Mouse (Mus musculus) liver, adult 2 months (tissue): ENCODE results near the gene Stat1. TPM values are rescaled to one million over a fixed set of nuclear protein-coding genes. Genes with fewer than 3 reads are reported as not detected.

ENCODE experiments used
- DNase-seq: peaks from one replicate; pipeline ENCODE4 v3.0.0-alpha.2; 2011; ENCODE audit warnings: low read depth, low spot score; ENCODE audit errors: extremely low read depth
- H3K27ac ChIP-seq: fragments of 200-500 bp; replicated peaks from 2 replicates; pipeline ENCODE4 v1.5.1; 2012; ENCODE audit warnings: low read depth, mild to moderate bottlenecking, control low read depth, inconsistent platforms, low read length; ENCODE audit not compliant: insufficient read depth
- H3K27me3 ChIP-seq: fragments of 200-500 bp; 2 replicates; pipeline ENCODE4 v1.6.1; 2012; ENCODE audit warnings: mild to moderate bottlenecking, moderate library complexity, low read length, inconsistent platforms; ENCODE audit not compliant: control insufficient read depth, insufficient read depth
- H3K36me3 ChIP-seq: fragments of 200-500 bp; 2 replicates; pipeline ENCODE4 v1.6.1; 2012; ENCODE audit warnings: low read length, inconsistent platforms; ENCODE audit not compliant: control insufficient read depth, insufficient read depth
- H3K4me1 ChIP-seq: fragments of 200-500 bp; 2 replicates; pipeline ENCODE4 v1.6.1; 2011; ENCODE audit warnings: low read length; ENCODE audit not compliant: control insufficient read depth, insufficient read depth
- H3K4me3 ChIP-seq: fragments of 200-500 bp; 2 replicates; pipeline ENCODE4 v1.5.1; 2011; ENCODE audit warnings: low read depth, mild to moderate bottlenecking, control low read depth, low read length, moderate library complexity; ENCODE audit not compliant: insufficient read depth
- H3K79me2 ChIP-seq: fragments of 200-500 bp; 2 replicates; pipeline ENCODE4 v1.6.1; 2012; ENCODE audit warnings: inconsistent platforms, mild to moderate bottlenecking, low read length, moderate library complexity; ENCODE audit not compliant: control insufficient read depth, insufficient read depth
- H3K9ac ChIP-seq: fragments of 200-500 bp; 2 replicates; pipeline ENCODE4 v1.6.1; 2012; ENCODE audit warnings: low read depth, mild to moderate bottlenecking, control low read depth, inconsistent platforms, low read length
- CTCF ChIP-seq: fragments of 200-500 bp; IDR thresholded peaks from 2 replicates; pipeline ENCODE4 v1.5.1; 2011; ENCODE audit warnings: low read depth, low read length, control low read depth
- POLR2A ChIP-seq: fragments of 200-500 bp; IDR thresholded peaks from 2 replicates; pipeline ENCODE4 v1.6.1; 2011; ENCODE audit warnings: low read length, control low read depth; ENCODE audit not compliant: insufficient read depth; ENCODE audit errors: extremely low read depth
- WGBS: fragments of 180-500 bp; shearing (Covaris S2); methylation state at CpG from one replicate; pipeline ENCODE4 v1.1.7; 2018; 5-methylcytosine and 5-hydroxymethylcytosine counted together
- polyA plus RNA-seq: library from polyadenylated mRNA; depleted of rRNA; stranded (reverse); fragments of >200 nt; gene quantifications from 2 replicates; pipeline ENCODE4 v1.2.3, GENCODE M21; 2012
- total RNA-seq: library from RNA; depleted of rRNA; stranded (reverse); fragments of >200 nt; gene quantifications from 2 replicates; pipeline ENCODE4 v1.2.3, GENCODE M21; 2014

The Stat1 gene
- total and polyA plus RNA-seq, 2 experiments = 54.3 to 87.4 TPM

GRCm38 (mm10) chr1:52113067-52113665, 6.1 kb upstream of the Stat1 start:
- no peaks in the 10 kb centered on the region for H3K27me3 ChIP-seq
- H3K36me3 ChIP-seq = no peaks in the 10 kb centered on the region
- WGBS = 20% methylated on average over 7 of the region's 7 CpGs
- H3K27ac ChIP-seq = peak overlapping the region; percentile 50
- peak overlapping the region; percentile 57 for H3K4me3 ChIP-seq
- DNase-seq = no peak
- H3K79me2 ChIP-seq = no peaks in the 10 kb centered on the region
- peaks cover 4% of the 10 kb centered on the region; the same call in 1 of the 2 replicates for H3K4me1 ChIP-seq
- TF ChIP-seq POLR2A (no peak), CTCF (no peak)
- H3K9ac ChIP-seq = peak overlapping the region; percentile 65

GRCm38 (mm10) chr1:52113666-52114069, 5.6 kb upstream of the Stat1 start:
- Histone ChIP-seq H3K36me3 (no peaks in the 10 kb centered on the region), H3K79me2 (no peaks in the 10 kb centered on the region), H3K4me1 (peaks cover 8% of the 10 kb centered on the region; the same call in 1 of the 2 replicates), H3K4me3 (peak overlapping the region; percentile 57), H3K27ac (peak overlapping the region; percentile 50), H3K9ac (peak overlapping the region; percentile 65), H3K27me3 (no peaks in the 10 kb centered on the region)
- peak; percentile 85 for DNase-seq
- TF ChIP-seq POLR2A (0 out of 2 replicates have a peak, but pooled peaks have one; percentile 29), CTCF (peak; percentile 90)
- WGBS = under 1% methylated on average over 32 of the region's 32 CpGs

- TF ChIP-seq POLR2A = no peak
- no peak for TF ChIP-seq CTCF
- peaks cover 14% of the 10 kb centered on the region for H3K4me1 ChIP-seq
- no peak for DNase-seq
- H3K79me2 ChIP-seq = no peaks in the 10 kb centered on the region; the same call in 1 of the 2 replicates
- H3K36me3 ChIP-seq = peaks cover 2% of the 10 kb centered on the region; the same call in 1 of the 2 replicates
- 91% methylated on average over 3 of the region's 3 CpGs for WGBS
- no peak overlapping the region for H3K9ac ChIP-seq
- no peaks in the 10 kb centered on the region for H3K27me3 ChIP-seq
- peak overlapping the region; percentile 46 for H3K27ac ChIP-seq
- H3K4me3 ChIP-seq = no peak overlapping the region
Observed at GRCm38 (mm10) chr1:52116441-52116840, 2.8 kb upstream of the Stat1 start.

GRCm38 (mm10) chr1:52117777-52118176, 1.5 kb upstream of the Stat1 start:
- Histone ChIP-seq H3K79me2 (peaks cover 2% of the 10 kb centered on the region; the same call in 1 of the 2 replicates), H3K27me3 (no peaks in the 10 kb centered on the region), H3K9ac (no peak overlapping the region), H3K4me3 (no peak overlapping the region), H3K36me3 (peaks cover 9% of the 10 kb centered on the region; the same call in 1 of the 2 replicates), H3K27ac (no peak overlapping the region), H3K4me1 (peaks cover 14% of the 10 kb centered on the region)
- TF ChIP-seq CTCF (no peak), POLR2A (no peak)
- DNase-seq = no peak
- 96% methylated on average over 1 of the region's 1 CpGs for WGBS

GRCm38 (mm10) chr1:52119691-52120090, 451 bp downstream of the Stat1 start:
- H3K79me2 ChIP-seq = peaks cover 2% of the 10 kb centered on the region; the same call in 1 of the 2 replicates
- H3K4me1 ChIP-seq = peaks cover 12% of the 10 kb centered on the region
- peaks cover 24% of the 10 kb centered on the region for H3K36me3 ChIP-seq
- H3K27me3 ChIP-seq = no peaks in the 10 kb centered on the region
- H3K27ac ChIP-seq = peak overlapping the region; percentile 89
- TF ChIP-seq POLR2A (no peak), CTCF (no peak)
- H3K9ac ChIP-seq = peak overlapping the region; percentile 85
- under 1% methylated on average over 20 of the region's 20 CpGs for WGBS
- H3K4me3 ChIP-seq = peak overlapping the region; percentile 94
- peak; percentile 68 for DNase-seq

- H3K79me2 ChIP-seq = peaks cover 2% of the 10 kb centered on the region; the same call in 1 of the 2 replicates
- no peaks in the 10 kb centered on the region for H3K27me3 ChIP-seq
- H3K27ac ChIP-seq = no peak overlapping the region
- WGBS = 20% methylated on average over 10 of the region's 10 CpGs
- H3K4me1 ChIP-seq = peaks cover 12% of the 10 kb centered on the region
- TF ChIP-seq POLR2A = no peak
- TF ChIP-seq CTCF = no peak
- H3K36me3 ChIP-seq = peaks cover 28% of the 10 kb centered on the region
- H3K9ac ChIP-seq = peak overlapping the region; percentile 57; the same call in 1 of the 2 replicates
- H3K4me3 ChIP-seq = peak overlapping the region; percentile 94
- DNase-seq = no peak
Observed at GRCm38 (mm10) chr1:52120191-52120590, 951 bp downstream of the Stat1 start.
